Mouse (Mus musculus): ENCODE measurements around the gene Trp53bp2. TPM values are rescaled to one million over a fixed set of nuclear protein-coding genes. Genes with fewer than 3 reads are reported as not detected.

The Trp53bp2 gene
- polyA plus RNA-seq, 1 experiment from 2014 or later, result 26.1 TPM

DNA sequence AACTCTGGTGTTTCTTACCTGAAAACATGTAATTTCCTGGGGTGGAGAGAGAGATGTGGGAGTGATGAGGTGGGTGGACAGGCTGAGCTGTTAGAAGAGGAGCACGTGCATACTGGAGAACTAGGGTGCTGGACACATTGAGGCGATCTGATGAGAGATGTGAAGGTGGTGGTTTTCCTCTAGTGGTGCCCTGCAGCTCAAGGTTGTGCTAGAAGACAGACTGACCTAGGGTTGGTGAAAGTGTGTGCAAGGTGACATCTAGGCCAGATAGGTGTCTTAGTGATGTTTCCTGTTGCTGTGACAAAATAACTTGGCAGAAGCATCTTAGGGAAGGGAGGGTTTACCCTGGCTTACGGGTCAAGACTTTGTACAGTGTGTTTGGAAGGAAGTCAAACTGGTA, 23.1 kb downstream of the Trp53bp2 start:
- TF ChIP-seq CTCF (IDR thresholded peaks at IDR 0.05; ENCODE audit: low read depth), result no peak

DNA sequence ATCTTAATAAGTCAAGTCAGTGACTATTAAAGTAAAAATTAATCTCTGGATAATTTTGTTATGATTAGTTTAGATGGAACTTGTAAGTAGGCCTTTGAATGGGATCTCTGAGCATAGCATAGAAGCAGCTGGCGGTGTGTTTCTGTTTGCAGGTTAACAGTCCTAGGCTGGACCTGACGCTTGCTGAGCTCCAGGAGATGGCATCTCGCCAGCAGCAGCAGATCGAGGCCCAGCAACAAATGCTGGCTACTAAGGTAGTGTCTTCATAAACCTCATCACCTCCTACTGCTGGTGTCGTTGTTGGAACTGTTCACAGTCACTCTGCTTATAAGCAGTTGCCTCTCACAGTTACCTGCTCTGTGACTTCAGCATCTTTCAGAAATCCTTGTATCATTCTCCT, 27.8 kb downstream of the Trp53bp2 start:
- Histone ChIP-seq H3K36me3 (ENCODE audit: insufficient read depth, low read length) (peaks cover 42% of the 10 kb centered on the region), H3K9me3 (replicated peaks; ENCODE audit: low read length) (no peaks in the 10 kb centered on the region), H3K4me1 (replicated peaks; ENCODE audit: insufficient read depth, low read length) (no peaks in the 10 kb centered on the region; the same call in 1 of the 2 replicates), H3K4me3 (replicated peaks; ENCODE audit: low read depth, low read length) (no peak overlapping the region), H3K4me2 (ENCODE audit: low read length) (no peak overlapping the region), H3K9ac (ENCODE audit: low read depth, low read length) (no peak overlapping the region), H3K27me3 (ENCODE audit: insufficient read depth, low read length) (no peaks in the 10 kb centered on the region), H3K27ac (no peak overlapping the region)
- 67% methylated on average over 5 of the region's 5 CpGs for WGBS
- no peak for TF ChIP-seq CTCF (IDR thresholded peaks at IDR 0.05; ENCODE audit: low read depth)
- DNase-seq (ENCODE audit: low spot score) (no peak), ATAC-seq (replicated peaks; ENCODE audit: low FRiP score, low read depth) (no peak)

More for the DNA sequence above, 23.1 kb downstream of the Trp53bp2 start:
- 86% methylated on average over 3 of the region's 3 CpGs for WGBS
- Histone ChIP-seq H3K36me3 (ENCODE audit: insufficient read depth, low read length) (peaks cover 40% of the 10 kb centered on the region), H3K4me1 (replicated peaks; ENCODE audit: insufficient read depth, low read length) (peaks cover 3% of the 10 kb centered on the region), H3K27me3 (ENCODE audit: insufficient read depth, low read length) (no peaks in the 10 kb centered on the region), H3K27ac (no peak overlapping the region), H3K9ac (ENCODE audit: low read depth, low read length) (no peak overlapping the region), H3K4me2 (ENCODE audit: low read length) (no peak overlapping the region), H3K4me3 (replicated peaks; ENCODE audit: low read depth, low read length) (no peak overlapping the region), H3K9me3 (replicated peaks; ENCODE audit: low read length) (no peaks in the 10 kb centered on the region)
- DNase-seq (ENCODE audit: low spot score), result no peak
- ATAC-seq (replicated peaks; ENCODE audit: low FRiP score, low read depth), result no peak

DNA sequence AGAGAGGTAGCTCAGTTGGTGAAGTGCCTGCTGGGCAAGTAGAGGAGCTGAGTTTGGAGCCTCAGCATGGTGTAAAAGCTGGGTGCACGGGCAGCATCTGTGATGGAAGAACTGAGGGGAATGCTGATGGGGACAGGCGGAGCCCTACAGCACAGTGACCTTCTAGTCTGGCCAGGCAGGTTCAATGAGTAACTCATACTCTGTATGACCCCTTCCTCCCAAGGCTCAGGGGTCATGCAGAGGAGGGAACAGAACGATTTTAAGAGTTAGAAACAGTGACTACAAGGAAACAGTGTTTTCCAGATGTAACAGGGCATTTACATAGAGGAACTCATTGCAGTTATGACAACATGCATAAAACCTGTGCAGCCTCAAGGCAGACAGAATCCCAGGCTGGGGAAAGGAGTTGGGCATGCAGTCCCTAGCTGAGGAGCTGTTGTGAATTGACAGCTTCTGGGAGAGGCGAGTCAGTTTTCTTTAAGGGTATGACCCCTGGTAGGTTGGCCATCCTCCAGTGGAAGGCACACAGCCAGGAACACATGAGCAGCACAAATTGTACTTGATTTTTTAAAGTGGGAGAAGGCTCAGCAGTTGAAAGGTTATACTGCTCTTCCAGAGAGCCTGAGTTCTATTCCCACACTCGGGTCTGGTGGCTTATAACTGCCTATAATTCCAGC, 30.7 kb downstream of the Trp53bp2 start:
- Histone ChIP-seq H3K9me3 (replicated peaks; ENCODE audit: low read length) (no peaks in the 10 kb centered on the region), H3K4me2 (ENCODE audit: low read length) (no peak overlapping the region), H3K27ac (no peak overlapping the region; the same call in none of the 2 replicates), H3K4me1 (replicated peaks; ENCODE audit: insufficient read depth, low read length) (no peaks in the 10 kb centered on the region; the same call in 1 of the 2 replicates), H3K36me3 (ENCODE audit: insufficient read depth, low read length) (peaks cover 56% of the 10 kb centered on the region), H3K27me3 (ENCODE audit: insufficient read depth, low read length) (no peaks in the 10 kb centered on the region), H3K9ac (ENCODE audit: low read depth, low read length) (no peak overlapping the region), H3K4me3 (replicated peaks; ENCODE audit: low read depth, low read length) (no peak overlapping the region)
- 39% methylated on average over 5 of the region's 5 CpGs for WGBS
- no peak for TF ChIP-seq CTCF (IDR thresholded peaks at IDR 0.05; ENCODE audit: low read depth)
- no peak for DNase-seq (ENCODE audit: low spot score)
- peak; percentile 77; the same call in 1 of the 2 replicates for ATAC-seq (replicated peaks; ENCODE audit: low FRiP score, low read depth)

DNA sequence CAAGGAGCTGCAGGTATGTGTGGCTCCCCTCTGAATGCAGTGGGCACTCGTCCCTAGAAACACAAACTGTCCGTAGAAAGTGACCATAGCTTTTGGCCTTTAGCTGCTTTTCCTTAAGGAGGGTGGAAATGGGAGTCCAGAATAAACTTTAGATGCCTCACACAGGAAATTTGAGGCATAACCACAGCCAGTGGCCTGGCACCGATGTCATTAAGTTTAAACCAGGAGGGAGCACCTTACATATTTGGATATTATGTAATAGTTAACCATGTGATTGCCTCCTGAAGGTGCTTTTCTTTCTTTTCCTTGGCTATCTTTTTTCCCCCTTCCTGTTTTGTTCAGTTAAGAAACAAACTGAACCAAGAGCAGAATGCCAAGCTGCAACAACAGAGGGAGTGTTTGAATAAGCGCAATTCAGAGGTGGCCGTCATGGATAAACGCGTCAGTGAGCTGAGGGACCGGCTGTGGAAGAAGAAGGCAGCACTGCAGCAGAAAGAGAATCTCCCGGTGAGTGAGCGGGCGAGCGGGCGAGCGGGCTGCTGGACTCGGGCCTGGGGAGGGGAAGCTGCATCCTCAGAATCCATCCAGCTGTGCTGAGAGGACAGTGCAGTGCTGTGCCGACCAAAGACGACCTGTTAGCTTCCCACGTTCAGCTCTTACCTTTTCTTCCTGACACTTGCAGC, 33.0 kb downstream of the Trp53bp2 start:
- ATAC-seq (replicated peaks; ENCODE audit: low FRiP score, low read depth) (no peak), DNase-seq (ENCODE audit: low spot score) (no peak)
- no peaks in the 10 kb centered on the region; the same call in 1 of the 2 replicates for H3K4me1 ChIP-seq (replicated peaks; ENCODE audit: insufficient read depth, low read length)
- H3K4me2 ChIP-seq (ENCODE audit: low read length), result no peak overlapping the region
- H3K36me3 ChIP-seq (ENCODE audit: insufficient read depth, low read length), result peaks cover 61% of the 10 kb centered on the region
- H3K9me3 ChIP-seq (replicated peaks; ENCODE audit: low read length), result no peaks in the 10 kb centered on the region
- no peak for TF ChIP-seq CTCF (IDR thresholded peaks at IDR 0.05; ENCODE audit: low read depth)
- H3K9ac ChIP-seq (ENCODE audit: low read depth, low read length), result no peak overlapping the region
- WGBS, result 72% methylated on average over 18 of the region's 18 CpGs
- no peaks in the 10 kb centered on the region for H3K27me3 ChIP-seq (ENCODE audit: insufficient read depth, low read length)
- 0 out of 2 replicates have a peak overlapping the region, but pooled peaks have one; percentile 40 for H3K27ac ChIP-seq
- no peak overlapping the region for H3K4me3 ChIP-seq (replicated peaks; ENCODE audit: low read depth, low read length)

DNA sequence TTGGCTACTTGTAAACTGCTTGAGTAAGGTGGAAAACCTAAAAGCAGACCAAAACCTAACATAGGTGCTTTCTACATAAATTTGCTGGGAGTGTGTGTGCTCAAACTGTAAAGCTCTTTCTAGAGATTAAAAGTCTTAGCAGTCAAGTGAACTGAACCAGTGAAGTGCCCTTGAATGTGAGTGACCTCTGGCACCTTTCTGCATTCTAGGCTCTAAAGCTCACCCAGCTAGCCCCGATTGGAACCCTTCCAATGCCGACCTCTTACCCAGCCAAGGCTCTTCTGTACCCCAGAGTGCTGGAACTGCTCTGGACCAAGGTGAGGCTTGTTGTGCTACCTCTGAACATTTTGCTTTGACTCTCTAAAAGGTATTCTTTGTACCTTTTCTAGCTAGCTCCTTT, 35.1 kb downstream of the Trp53bp2 start:
- H3K4me3 ChIP-seq (replicated peaks; ENCODE audit: low read depth, low read length), result no peak overlapping the region
- no peaks in the 10 kb centered on the region; the same call in 1 of the 2 replicates for H3K4me1 ChIP-seq (replicated peaks; ENCODE audit: insufficient read depth, low read length)
- H3K9me3 ChIP-seq (replicated peaks; ENCODE audit: low read length), result no peaks in the 10 kb centered on the region
- 71% methylated on average over 2 of the region's 2 CpGs for WGBS
- no peak overlapping the region for H3K9ac ChIP-seq (ENCODE audit: low read depth, low read length)
- H3K4me2 ChIP-seq (ENCODE audit: low read length), result no peak overlapping the region
- no peak overlapping the region for H3K27ac ChIP-seq
- TF ChIP-seq CTCF (IDR thresholded peaks at IDR 0.05; ENCODE audit: low read depth), result no peak
- no peaks in the 10 kb centered on the region for H3K27me3 ChIP-seq (ENCODE audit: insufficient read depth, low read length)
- H3K36me3 ChIP-seq (ENCODE audit: insufficient read depth, low read length), result peaks cover 63% of the 10 kb centered on the region
- ATAC-seq (replicated peaks; ENCODE audit: low FRiP score, low read depth), result no peak
- DNase-seq (ENCODE audit: low spot score), result no peak

DNA sequence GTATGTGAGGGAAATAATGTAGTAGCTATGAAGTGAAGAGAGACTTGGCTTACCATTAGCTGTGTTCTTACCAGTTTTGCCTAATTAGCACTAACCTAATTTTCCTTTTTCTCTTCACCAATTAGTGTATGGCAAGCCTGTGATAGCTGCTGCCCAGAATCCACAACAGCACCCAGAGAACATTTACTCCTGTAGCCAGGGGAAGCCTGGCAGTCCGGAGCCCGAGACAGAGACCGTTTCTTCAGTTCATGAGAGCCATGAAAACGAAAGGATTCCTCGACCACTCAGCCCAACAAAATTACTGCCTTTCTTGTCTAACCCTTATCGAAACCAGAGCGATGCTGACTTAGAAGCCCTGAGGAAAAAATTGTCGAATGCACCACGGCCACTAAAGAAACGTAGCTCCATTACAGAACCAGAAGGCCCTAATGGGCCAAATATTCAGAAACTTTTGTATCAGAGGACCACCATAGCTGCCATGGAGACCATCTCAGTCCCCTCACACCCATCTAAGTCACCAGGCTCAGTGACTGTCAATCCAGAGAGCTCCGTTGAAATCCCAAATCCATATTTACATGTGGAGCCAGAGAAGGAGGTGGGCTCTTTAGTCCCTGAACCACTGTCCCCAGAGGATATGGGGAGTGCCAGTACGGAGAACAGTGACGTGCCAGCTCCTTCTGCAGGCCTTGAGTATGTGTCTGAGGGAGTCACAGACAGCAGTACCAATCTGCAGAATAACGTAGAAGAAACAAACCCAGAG, 39.5 kb downstream of the Trp53bp2 start:
- no peak for TF ChIP-seq CTCF (IDR thresholded peaks at IDR 0.05; ENCODE audit: low read depth)
- no peaks in the 10 kb centered on the region for H3K4me1 ChIP-seq (replicated peaks; ENCODE audit: insufficient read depth, low read length)
- ATAC-seq (replicated peaks; ENCODE audit: low FRiP score, low read depth) (no peak), DNase-seq (ENCODE audit: low spot score) (no peak)
- H3K9ac ChIP-seq (ENCODE audit: low read depth, low read length), result no peak overlapping the region
- no peak overlapping the region for H3K4me3 ChIP-seq (replicated peaks; ENCODE audit: low read depth, low read length)
- no peak overlapping the region for H3K27ac ChIP-seq
- 94% methylated on average over 14 of the region's 14 CpGs for WGBS
- H3K4me2 ChIP-seq (ENCODE audit: low read length), result no peak overlapping the region
- no peaks in the 10 kb centered on the region for H3K27me3 ChIP-seq (ENCODE audit: insufficient read depth, low read length)
- H3K36me3 ChIP-seq (ENCODE audit: insufficient read depth, low read length), result peaks cover 50% of the 10 kb centered on the region
- no peaks in the 10 kb centered on the region for H3K9me3 ChIP-seq (replicated peaks; ENCODE audit: low read length)

All from kidney, postnatal 0 days (tissue).